Mouse (Mus musculus) embryonic fibroblast, embryonic 13.5 days (primary cell): ENCODE data around the gene Kcna3.

Experiments
- CTCF ChIP-seq: IDR thresholded peaks from 2 replicates; pipeline ENCODE4 v1.5.1; 2011; ENCODE audit warnings: mild to moderate bottlenecking, control low read depth, low read length, moderate library complexity, borderline replicate concordance; ENCODE audit not compliant: insufficient read depth
- POLR2A ChIP-seq: IDR thresholded peaks from 2 replicates; pipeline ENCODE4 v1.6.1; 2011; ENCODE audit warnings: low read depth, mild to moderate bottlenecking, control low read depth, low read length, moderate library complexity

GRCm38 (mm10) chr3:107038156-107038536 lies 2.2 kb downstream of the Kcna3 start:
- no peak for TF ChIP-seq POLR2A
- no peak for TF ChIP-seq CTCF
